In the genomic region with DNA sequence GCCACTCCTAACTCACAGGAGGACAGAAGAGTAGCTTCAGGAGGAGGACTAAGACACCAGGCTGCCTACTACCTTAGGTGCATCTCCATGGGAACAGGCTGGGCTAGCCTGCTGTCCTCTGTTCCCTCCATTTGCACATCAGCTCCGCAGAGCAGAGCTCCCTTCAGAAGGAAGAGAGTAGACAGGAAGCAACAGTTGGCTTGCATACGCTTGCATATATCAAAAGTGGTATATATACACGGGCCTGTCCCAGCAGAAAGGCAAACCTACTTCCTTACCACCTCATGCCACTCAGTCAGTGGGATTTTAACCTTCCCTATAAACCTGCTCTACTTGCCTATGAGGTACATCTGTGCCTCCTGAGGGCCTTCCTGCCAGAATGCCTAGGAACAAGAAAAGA, we compare ENCODE assay signal across 15 mouse cellular contexts. TPM values are rescaled to one million over a fixed set of nuclear protein-coding genes. Genes with fewer than 3 reads are reported as not detected.
DNase-seq lines count a peak whose midpoint lies in the region; ATAC-seq and TF ChIP-seq lines count a peak whose summit lies in the region.
"Had no signal": no experiment of that assay in that cellular context is flagged by ENCODE, and none has a peak within 500 bp of the region (broad histone marks: within the 10 kb centered on the region; RNA-seq: fewer than 3 reads in every experiment).

No protein-coding gene starts in this region.

- H3K4me2 ChIP-seq in heart, embryonic 15.5 days = no peak overlapping the region
- 0 out of 2 replicates have a peak overlapping the region, but pooled peaks have one; percentile 13 for H3K4me2 ChIP-seq in midbrain, embryonic 12.5 days (replicated peaks)
- H3K4me2 ChIP-seq in midbrain, embryonic 15.5 days = no peak overlapping the region
- H3K4me2 ChIP-seq: hindbrain, embryonic 14.5 days; stomach, embryonic 15.5 days had no signal

- no peaks in the 10 kb centered on the region for H3K9me3 ChIP-seq in heart, embryonic 15.5 days (replicated peaks)
- no peaks in the 10 kb centered on the region for H3K9me3 ChIP-seq in midbrain, embryonic 12.5 days
- no peaks in the 10 kb centered on the region for H3K9me3 ChIP-seq in midbrain, embryonic 15.5 days
- H3K9me3 ChIP-seq: stomach, embryonic 15.5 days had no signal

- ATAC-seq in heart, embryonic 15.5 days (replicated peaks; ENCODE audit: insufficient number of reproducible peaks, insufficient read depth, low FRiP score, low read depth) = no peak
- ATAC-seq in midbrain, embryonic 12.5 days (ENCODE audit: low FRiP score, low read depth) = no peak
- no peak for ATAC-seq in midbrain, embryonic 15.5 days (replicated peaks)
- peak; percentile 76 for ATAC-seq in inflammation-experienced regulatory T-cells, adult 6 months

- no peaks in the 10 kb centered on the region for H3K79me2 ChIP-seq in heart, adult 2 months (replicated peaks; ENCODE audit: control insufficient read depth, insufficient read depth, low read length)

- no peak for TF ChIP-seq POLR2A in heart, adult 2 months (IDR thresholded peaks at IDR 0.05; ENCODE audit: insufficient read depth, low read depth, low read length)
- TF ChIP-seq POLR2A in lung, adult 2 months (IDR thresholded peaks at IDR 0.05; ENCODE audit: borderline replicate concordance, extremely low read depth, low read depth, low read length) = no peak

- H3K4me1 ChIP-seq in heart, embryonic 15.5 days (replicated peaks) = peaks cover 25% of the 10 kb centered on the region
- H3K4me1 ChIP-seq in heart, adult 2 months (ENCODE audit: control insufficient read depth, insufficient read depth, low read length) = no peaks in the 10 kb centered on the region
- peaks cover 13% of the 10 kb centered on the region for H3K4me1 ChIP-seq in midbrain, embryonic 12.5 days
- H3K4me1 ChIP-seq in midbrain, embryonic 15.5 days = peaks cover 22% of the 10 kb centered on the region
- no peaks in the 10 kb centered on the region for H3K4me1 ChIP-seq in lung, adult 2 months (ENCODE audit: control insufficient read depth, insufficient read depth, low read length)

- peak overlapping the region; percentile 39 for H3K9ac ChIP-seq in heart, embryonic 15.5 days
- no peak overlapping the region for H3K9ac ChIP-seq in heart, adult 2 months (ENCODE audit: low read depth, low read length)
- H3K9ac ChIP-seq in midbrain, embryonic 12.5 days (replicated peaks) = no peak overlapping the region
- H3K9ac ChIP-seq in midbrain, embryonic 15.5 days = no peak overlapping the region
- H3K9ac ChIP-seq: hindbrain, embryonic 14.5 days; stomach, embryonic 15.5 days had no signal

- no peak for TF ChIP-seq EP300 in heart, adult 2 months (IDR thresholded peaks at IDR 0.05; ENCODE audit: insufficient read depth, low read depth, low read length)

- no peaks in the 10 kb centered on the region for H3K27me3 ChIP-seq in heart, embryonic 15.5 days
- H3K27me3 ChIP-seq in heart, adult 2 months (ENCODE audit: control insufficient read depth, insufficient read depth, low read length) = no peaks in the 10 kb centered on the region
- H3K27me3 ChIP-seq in midbrain, embryonic 12.5 days = no peaks in the 10 kb centered on the region
- no peaks in the 10 kb centered on the region for H3K27me3 ChIP-seq in midbrain, embryonic 15.5 days (replicated peaks)
- H3K27me3 ChIP-seq: stomach, embryonic 15.5 days had no signal

- DNase-seq in heart, adult 2 months = no peak
- peak; percentile 47 for DNase-seq in naive thymus-derived CD4-positive, alpha-beta T cell, adult 2 months (ENCODE audit: low read depth)
- DNase-seq in lung, adult 2 months = no peak
- no peak for DNase-seq in lung, postnatal 14 days
- DNase-seq: adrenal gland, postnatal 10 days; cerebellum, postnatal 14 days; left cerebral cortex, postnatal 4 days; lung, postnatal 4 days; right cerebral cortex, postnatal 4 days had no signal

- peak overlapping the region; percentile 26 for H3K4me3 ChIP-seq in heart, embryonic 15.5 days
- no peak overlapping the region for H3K4me3 ChIP-seq in heart, adult 2 months
- no peak overlapping the region for H3K4me3 ChIP-seq in midbrain, embryonic 12.5 days
- H3K4me3 ChIP-seq in midbrain, embryonic 15.5 days = no peak overlapping the region
- no peak overlapping the region for H3K4me3 ChIP-seq in lung, adult 2 months (replicated peaks; ENCODE audit: extremely low read depth, low read depth, low read length)
- H3K4me3 ChIP-seq: stomach, embryonic 15.5 days had no signal

- H3K36me3 ChIP-seq in heart, embryonic 15.5 days = no peaks in the 10 kb centered on the region
- no peaks in the 10 kb centered on the region for H3K36me3 ChIP-seq in heart, adult 2 months (ENCODE audit: control insufficient read depth, insufficient read depth, low read length)
- H3K36me3 ChIP-seq in midbrain, embryonic 12.5 days = no peaks in the 10 kb centered on the region
- no peaks in the 10 kb centered on the region for H3K36me3 ChIP-seq in midbrain, embryonic 15.5 days (replicated peaks)
- H3K36me3 ChIP-seq: stomach, embryonic 15.5 days had no signal

- no peak for TF ChIP-seq CTCF in heart, adult 2 months (IDR thresholded peaks at IDR 0.05)
- no peak for TF ChIP-seq CTCF in lung, adult 2 months (IDR thresholded peaks at IDR 0.05; ENCODE audit: insufficient read depth, low read length)

- 77% methylated on average over 3 of the region's 3 CpGs for WGBS in heart, embryonic 15.5 days
- WGBS in heart, adult 2 months = 64% methylated on average over 3 of the region's 3 CpGs
- WGBS in midbrain, embryonic 12.5 days = 83% methylated on average over 3 of the region's 3 CpGs
- WGBS in midbrain, embryonic 15.5 days = 83% methylated on average over 3 of the region's 3 CpGs
- WGBS in lung, adult 2 months = 38% methylated on average over 3 of the region's 3 CpGs

- intact Hi-C loops in heart, adult 2 months (cut with DNase I) = no loop called here

- H3K27ac ChIP-seq in heart, embryonic 15.5 days = peak overlapping the region; percentile 59
- no peak overlapping the region for H3K27ac ChIP-seq in heart, adult 2 months
- H3K27ac ChIP-seq in midbrain, embryonic 12.5 days (replicated peaks) = no peak overlapping the region
- H3K27ac ChIP-seq in midbrain, embryonic 15.5 days = no peak overlapping the region
- H3K27ac ChIP-seq: hindbrain, embryonic 14.5 days; stomach, embryonic 15.5 days had no signal

RNA-seq across cellular contexts. Expression of a gene that starts 9.2 kb away (rescaled TPM):
- polyA plus RNA-seq in heart, embryonic 15.5 days (2015; fragmentation: Nextera tagmentation; extraction: Ambion mirVana) = 92.1 and 115 TPM in 2 replicates
- total RNA-seq in heart, adult 2 months (2021) = 1 to 10 TPM in 1 of 2 experiments, under 1 TPM in 1; 0.91 to 1.3 TPM
- 2.3 and 4.4 TPM in 2 replicates for polyA plus RNA-seq in heart, adult 2 months (2012; rRNA removed)
- 18.7 and 26.2 TPM in 2 replicates for polyA plus RNA-seq in midbrain, embryonic 12.5 days (2016; fragmentation: Nextera tagmentation; extraction: Ambion mirVana)
- polyA plus RNA-seq in midbrain, embryonic 15.5 days (2015; fragmentation: Nextera tagmentation; extraction: Ambion mirVana) = 20.4 and 21.1 TPM in 2 replicates
- polyA plus RNA-seq in inflammation-experienced regulatory T-cells, adult 6 months (2017; shearing (Covaris generic)) = 1 to 10 TPM in 2 of 3 experiments, under 1 TPM in 1; 0.62 to 4.9 (median 1.3) TPM
- polyA plus RNA-seq in lung, adult 2 months (2012; rRNA removed) = 1.5 and 3.6 TPM in 2 replicates
